Comparison of ENCODE assay signal across 10 mouse cellular contexts in genomic region chr14:93350906-93351305, GRCm38 (mm10).
DNase-seq lines count a peak whose midpoint lies in the region; ATAC-seq lines count a peak whose summit lies in the region.
"Had no signal": no experiment of that assay in that cellular context is flagged by ENCODE, and none has a peak within 500 bp of the region (broad histone marks: within the 10 kb centered on the region; RNA-seq: fewer than 3 reads in every experiment).

No protein-coding gene starts in this region.

- H3K4me2 ChIP-seq in hindbrain, embryonic 16.5 days (ENCODE audit: low read length) = no peak overlapping the region
- H3K4me2 ChIP-seq: liver, embryonic 13.5 days had no signal

- peak; percentile 5 for DNase-seq in ovary, adult 18-20 months (ENCODE audit: low spot score)
- no peak for DNase-seq in ovary, postnatal 36 days (ENCODE audit: low spot score)
- peak; percentile 8 for DNase-seq in embryonic facial prominence, embryonic 10.5 days (ENCODE audit: low spot score)
- peak; percentile 19 for DNase-seq in mesoderm, embryonic 11.5 days (ENCODE audit: low read depth, low spot score)
- no peak for DNase-seq in kidney, adult 11 months
- DNase-seq in liver = no peak
- no peak for DNase-seq in spleen, postnatal 10 days (ENCODE audit: low spot score in 2 of 2)
- DNase-seq: liver, embryonic 13.5 days had no signal

- no peaks in the 10 kb centered on the region for H3K36me3 ChIP-seq in embryonic facial prominence, embryonic 10.5 days (replicated peaks)
- H3K36me3 ChIP-seq in hindbrain, embryonic 16.5 days (ENCODE audit: control insufficient read depth, insufficient read depth, low read length) = no peaks in the 10 kb centered on the region
- H3K36me3 ChIP-seq: liver, embryonic 13.5 days had no signal

- H3K4me1 ChIP-seq in embryonic facial prominence, embryonic 10.5 days = 0 out of 2 replicates have a peak, but pooled peaks cover 7% of the 10 kb centered on the region
- no peaks in the 10 kb centered on the region for H3K4me1 ChIP-seq in hindbrain, embryonic 16.5 days (ENCODE audit: control insufficient read depth, insufficient read depth, low read depth, low read length)
- H3K4me1 ChIP-seq: liver, embryonic 13.5 days had no signal

- no peak overlapping the region for H3K27ac ChIP-seq in embryonic facial prominence, embryonic 10.5 days (replicated peaks)
- H3K27ac ChIP-seq in hindbrain, embryonic 16.5 days (ENCODE audit: low read depth, low read length) = no peak overlapping the region
- H3K27ac ChIP-seq: liver, embryonic 13.5 days had no signal

- no peak overlapping the region for H3K4me3 ChIP-seq in embryonic facial prominence, embryonic 10.5 days
- no peak overlapping the region for H3K4me3 ChIP-seq in hindbrain, embryonic 16.5 days (ENCODE audit: low read length)
- H3K4me3 ChIP-seq: liver, embryonic 13.5 days had no signal

- H3K9ac ChIP-seq in hindbrain, embryonic 16.5 days (ENCODE audit: low read depth, low read length) = no peak overlapping the region
- H3K9ac ChIP-seq: liver, embryonic 13.5 days had no signal

- ATAC-seq in hindbrain, embryonic 16.5 days = peak; percentile 95
- ATAC-seq: Patski had no signal

- no peaks in the 10 kb centered on the region for H3K9me3 ChIP-seq in embryonic facial prominence, embryonic 10.5 days
- H3K9me3 ChIP-seq in hindbrain, embryonic 16.5 days (ENCODE audit: control insufficient read depth, low read length) = no peaks in the 10 kb centered on the region
- H3K9me3 ChIP-seq: liver, embryonic 13.5 days had no signal

- H3K27me3 ChIP-seq in embryonic facial prominence, embryonic 10.5 days (replicated peaks; ENCODE audit: low read depth, poor library complexity, severe bottlenecking) = no peaks in the 10 kb centered on the region
- H3K27me3 ChIP-seq in hindbrain, embryonic 16.5 days (replicated peaks; ENCODE audit: control insufficient read depth, insufficient read depth, low read length) = no peaks in the 10 kb centered on the region
- H3K27me3 ChIP-seq: liver, embryonic 13.5 days had no signal

- 58% methylated on average over 6 of the region's 6 CpGs for WGBS in embryonic facial prominence, embryonic 10.5 days
- WGBS in hindbrain, embryonic 16.5 days = 45% methylated on average over 6 of the region's 6 CpGs

Comparison
In these comparisons a context has a peak if more than half of its experiments do, and no peak if none do; other contexts are left out.
1. DNase-seq: peak in ovary, adult 18-20 months (single experiment), embryonic facial prominence, embryonic 10.5 days (single experiment) and mesoderm, embryonic 11.5 days (single experiment); none in ovary, postnatal 36 days (single experiment), kidney, adult 11 months (single experiment), liver (single experiment) and spleen, postnatal 10 days (0 of 2).